Mouse (Mus musculus): Measurements from ENCODE around the gene Mfrp. TPM values are rescaled to one million over a fixed set of nuclear protein-coding genes. Genes with fewer than 3 reads are reported as not detected.
A peak's percentile ranks its signal among the peaks of the same experiment; 100 is the strongest.

Gene Mfrp
- polyA plus RNA-seq, 1 experiment = 0.02 TPM

- Histone ChIP-seq H3K4me3 (ENCODE audit: extremely low read depth, insufficient read depth, insufficient read length) (no peak overlapping the region), H3K27ac (ENCODE audit: insufficient read depth, low read length) (no peak overlapping the region), H3K4me1 (ENCODE audit: control insufficient read depth, insufficient read depth, insufficient read length) (no peaks in the 10 kb centered on the region), H3K36me3 (ENCODE audit: control insufficient read depth, insufficient read depth, low read length) (no peaks in the 10 kb centered on the region), H3K27me3 (ENCODE audit: control insufficient read depth, insufficient read depth, low read length) (no peaks in the 10 kb centered on the region)
- no peak for DNase-seq (ENCODE audit: low read depth in 1 of 2, low spot score in 2 of 2)
- TF ChIP-seq POLR2A (IDR thresholded peaks at IDR 0.05; ENCODE audit: low read depth, low read length) (no peak), CTCF (IDR thresholded peaks at IDR 0.05; ENCODE audit: extremely low read depth, insufficient read depth, insufficient read length, insufficient replicate concordance) (peak; percentile 4; the same call in 1 of the 2 replicates)
- 62% methylated on average over 9 of the region's 9 CpGs for WGBS
Observed at GRCm38 (mm10) chr9:44074395-44075275, 26.9 kb upstream of the Mfrp start.

- WGBS = 88% methylated on average over 24 of the region's 24 CpGs
- no peaks in the 10 kb centered on the region for H3K36me3 ChIP-seq (ENCODE audit: control insufficient read depth, insufficient read depth, low read length)
- H3K27me3 ChIP-seq (ENCODE audit: control insufficient read depth, insufficient read depth, low read length) = no peaks in the 10 kb centered on the region
- H3K4me3 ChIP-seq (ENCODE audit: extremely low read depth, insufficient read depth, insufficient read length) = no peak overlapping the region
- DNase-seq (ENCODE audit: low read depth in 1 of 2, low spot score in 2 of 2) = no peak
- TF ChIP-seq CTCF (IDR thresholded peaks at IDR 0.05; ENCODE audit: extremely low read depth, insufficient read depth, insufficient read length, insufficient replicate concordance) = no peak
- TF ChIP-seq POLR2A (IDR thresholded peaks at IDR 0.05; ENCODE audit: low read depth, low read length) = no peak
- H3K27ac ChIP-seq (ENCODE audit: insufficient read depth, low read length) = no peak overlapping the region
- no peaks in the 10 kb centered on the region for H3K4me1 ChIP-seq (ENCODE audit: control insufficient read depth, insufficient read depth, insufficient read length)
Observed at GRCm38 (mm10) chr9:44075276-44075995, 26.1 kb upstream of the Mfrp start.

GRCm38 (mm10) chr9:44075996-44076763, 25.3 kb upstream of the Mfrp start:
- TF ChIP-seq CTCF (IDR thresholded peaks at IDR 0.05; ENCODE audit: extremely low read depth, insufficient read depth, insufficient read length, insufficient replicate concordance) = no peak
- no peak for TF ChIP-seq POLR2A (IDR thresholded peaks at IDR 0.05; ENCODE audit: low read depth, low read length)
- Histone ChIP-seq H3K27ac (ENCODE audit: insufficient read depth, low read length) (no peak overlapping the region), H3K4me3 (ENCODE audit: extremely low read depth, insufficient read depth, insufficient read length) (no peak overlapping the region), H3K4me1 (ENCODE audit: control insufficient read depth, insufficient read depth, insufficient read length) (no peaks in the 10 kb centered on the region), H3K27me3 (ENCODE audit: control insufficient read depth, insufficient read depth, low read length) (no peaks in the 10 kb centered on the region), H3K36me3 (ENCODE audit: control insufficient read depth, insufficient read depth, low read length) (no peaks in the 10 kb centered on the region)
- no peak for DNase-seq (ENCODE audit: low read depth in 1 of 2, low spot score in 2 of 2)
- WGBS = 80% methylated on average over 16 of the region's 16 CpGs

GRCm38 (mm10) chr9:44076764-44077120, 24.8 kb upstream of the Mfrp start:
- Histone ChIP-seq H3K27me3 (ENCODE audit: control insufficient read depth, insufficient read depth, low read length) (no peaks in the 10 kb centered on the region), H3K36me3 (ENCODE audit: control insufficient read depth, insufficient read depth, low read length) (no peaks in the 10 kb centered on the region), H3K4me1 (ENCODE audit: control insufficient read depth, insufficient read depth, insufficient read length) (no peaks in the 10 kb centered on the region), H3K4me3 (ENCODE audit: extremely low read depth, insufficient read depth, insufficient read length) (no peak overlapping the region), H3K27ac (ENCODE audit: insufficient read depth, low read length) (no peak overlapping the region)
- DNase-seq (ENCODE audit: low read depth in 1 of 2, low spot score in 2 of 2) = peak in 1 of 2 experiments; percentile 33
- TF ChIP-seq POLR2A (IDR thresholded peaks at IDR 0.05; ENCODE audit: low read depth, low read length) = no peak
- TF ChIP-seq CTCF (IDR thresholded peaks at IDR 0.05; ENCODE audit: extremely low read depth, insufficient read depth, insufficient read length, insufficient replicate concordance) = peak; percentile 27; the same call in 1 of the 2 replicates
- 22% methylated on average over 5 of the region's 5 CpGs for WGBS

GRCm38 (mm10) chr9:44077266-44077910, 24.1 kb upstream of the Mfrp start:
- no peak for DNase-seq (ENCODE audit: low read depth in 1 of 2, low spot score in 2 of 2)
- H3K4me1 ChIP-seq (ENCODE audit: control insufficient read depth, insufficient read depth, insufficient read length) = no peaks in the 10 kb centered on the region
- H3K27me3 ChIP-seq (ENCODE audit: control insufficient read depth, insufficient read depth, low read length) = no peaks in the 10 kb centered on the region
- TF ChIP-seq CTCF (IDR thresholded peaks at IDR 0.05; ENCODE audit: extremely low read depth, insufficient read depth, insufficient read length, insufficient replicate concordance) (no peak), POLR2A (IDR thresholded peaks at IDR 0.05; ENCODE audit: low read depth, low read length) (no peak)
- H3K4me3 ChIP-seq (ENCODE audit: extremely low read depth, insufficient read depth, insufficient read length) = no peak overlapping the region
- no peak overlapping the region for H3K27ac ChIP-seq (ENCODE audit: insufficient read depth, low read length)
- WGBS = 89% methylated on average over 11 of the region's 11 CpGs
- no peaks in the 10 kb centered on the region for H3K36me3 ChIP-seq (ENCODE audit: control insufficient read depth, insufficient read depth, low read length)

- no peak overlapping the region for H3K4me3 ChIP-seq (ENCODE audit: extremely low read depth, insufficient read depth, insufficient read length)
- no peaks in the 10 kb centered on the region for H3K36me3 ChIP-seq (ENCODE audit: control insufficient read depth, insufficient read depth, low read length)
- no peak overlapping the region for H3K27ac ChIP-seq (ENCODE audit: insufficient read depth, low read length)
- H3K27me3 ChIP-seq (ENCODE audit: control insufficient read depth, insufficient read depth, low read length) = no peaks in the 10 kb centered on the region
- no peak for TF ChIP-seq POLR2A (IDR thresholded peaks at IDR 0.05; ENCODE audit: low read depth, low read length)
- TF ChIP-seq CTCF (IDR thresholded peaks at IDR 0.05; ENCODE audit: extremely low read depth, insufficient read depth, insufficient read length, insufficient replicate concordance) = no peak
- whole genome bisulfite sequencing = 89% methylated on average over 10 of the region's 10 CpGs
- no peaks in the 10 kb centered on the region for H3K4me1 ChIP-seq (ENCODE audit: control insufficient read depth, insufficient read depth, insufficient read length)
- DNase-seq (ENCODE audit: low read depth in 1 of 2, low spot score in 2 of 2) = no peak
Observed at GRCm38 (mm10) chr9:44078136-44078797, 23.3 kb upstream of the Mfrp start.
